Mouse (Mus musculus): ENCODE data around the gene Akr1c20.

Gene Akr1c20

GRCm38 (mm10) chr13:4523201-4523838, at the start of gene Akr1c20:
Gene Akr1c20, minus strand, starts transcription at chr13:4523345.
- ChIA-PET POLR2A (interaction anchor here in 1 of 4 experiments (0.5 kb wide), 1 partner anchor 297 kb away, joined by 6 read pairs; no protein-coding TSS in a partner anchor), CTCF (no interaction called here)

GRCm38 (mm10) chr13:4565996-4566395, 42.9 kb upstream of the Akr1c20 start:
- CTCF ChIA-PET: no interaction called here
- POLR2A ChIA-PET: no interaction called here

- ChIA-PET CTCF (interaction anchor here in 1 of 4 experiments (0.6 kb wide), 1 partner anchor 297 kb away, joined by 3 read pairs; no protein-coding TSS in a partner anchor), POLR2A (interaction anchor here in 1 of 4 experiments (0.7 kb wide), 1 partner anchor 270 kb away, joined by 3 read pairs; no protein-coding TSS in a partner anchor)
These were observed 37.4 kb upstream of the Akr1c20 start for GRCm38 (mm10) chr13:4560500-4560899.

- CTCF ChIA-PET: no interaction called here
- POLR2A ChIA-PET: no interaction called here
These were observed 36.0 kb upstream of the Akr1c20 start for GRCm38 (mm10) chr13:4559143-4559542.

- CTCF ChIA-PET: no interaction called here
These were observed 8.3 kb downstream of the Akr1c20 start for GRCm38 (mm10) chr13:4514811-4515210.

GRCm38 (mm10) chr13:4467896-4468295, 55.2 kb downstream of the Akr1c20 start:
- CTCF ChIA-PET: no interaction called here
- POLR2A ChIA-PET: no interaction called here

More at GRCm38 (mm10) chr13:4514811-4515210, 8.3 kb downstream of the Akr1c20 start:
- POLR2A ChIA-PET: no interaction called here

GRCm38 (mm10) chr13:4465641-4466040, 57.5 kb downstream of the Akr1c20 start:
- ChIA-PET POLR2A (no interaction called here), CTCF (no interaction called here)

Data from embryonic stem cell, embryonic (primary cell).